Mouse (Mus musculus) kidney, postnatal 0 days (tissue): Measurements from ENCODE around the gene Ap3s2. TPM values are rescaled to one million over a fixed set of nuclear protein-coding genes. Genes with fewer than 3 reads are reported as not detected.

Experiments
- ATAC-seq: fragments of 200-750 bp; cut with Nextera tagmentation; replicated peaks from 2 replicates; pipeline ENCODE4 v1.8.0; 2017; ENCODE audit warnings: low read depth, moderate number of reproducible peaks, moderate TSS enrichment, moderate library complexity; ENCODE audit not compliant: low FRiP score
- DNase-seq: peaks from one replicate; pipeline ENCODE4 v3.0.0-alpha.2; 2016; ENCODE audit warnings: low spot score
- H3K27ac ChIP-seq: fragments of 300-500 bp; sonication (generic); 2 replicates; pipeline ENCODE4 v1.5.1; 2014; ENCODE audit warnings: mild to moderate bottlenecking
- H3K27me3 ChIP-seq: fragments of 300-500 bp; sonication (generic); 2 replicates; pipeline ENCODE4 v1.6.1; 2014; ENCODE audit warnings: low read length, mixed read lengths; ENCODE audit not compliant: insufficient read depth
- H3K36me3 ChIP-seq: fragments of 300-500 bp; sonication (generic); 2 replicates; pipeline ENCODE4 v1.6.1; 2014; ENCODE audit warnings: low read length, mixed read lengths; ENCODE audit not compliant: insufficient read depth
- H3K4me1 ChIP-seq: fragments of 300-500 bp; sonication (generic); replicated peaks from 2 replicates; pipeline ENCODE4 v1.6.1; 2014; ENCODE audit warnings: antibody characterized with exemption, low read length, mixed read lengths; ENCODE audit not compliant: insufficient read depth
- H3K4me2 ChIP-seq: fragments of 300-500 bp; sonication (generic); 2 replicates; pipeline ENCODE4 v1.6.1; 2014; ENCODE audit warnings: mild to moderate bottlenecking, low read length, moderate library complexity, mixed read lengths
- H3K4me3 ChIP-seq: fragments of 300-500 bp; sonication (generic); replicated peaks from 2 replicates; pipeline ENCODE4 v1.5.1; 2014; ENCODE audit warnings: low read depth, low read length
- H3K9ac ChIP-seq: fragments of 300-500 bp; sonication (generic); 2 replicates; pipeline ENCODE4 v1.6.1; 2014; ENCODE audit warnings: low read depth, low read length
- H3K9me3 ChIP-seq: fragments of 300-500 bp; sonication (generic); replicated peaks from 2 replicates; pipeline ENCODE4 v1.6.1; 2016; ENCODE audit warnings: low read length, inconsistent platforms, mixed read lengths
- CTCF ChIP-seq: IDR thresholded peaks from 2 replicates; pipeline ENCODE4 v1.5.1; 2016; ENCODE audit warnings: antibody characterized with exemption, low read depth, mild to moderate bottlenecking, moderate library complexity
- WGBS: fragments of 180-500 bp; shearing (Covaris S2); extraction: QIAGEN DNeasy Blood & Tissue Kit; methylation state at CpG from one replicate; pipeline ENCODE4 v1.1.7; 2014; 5-methylcytosine and 5-hydroxymethylcytosine counted together
- polyA plus RNA-seq: library from polyadenylated mRNA; unstranded; fragments of >200 nt; fragmentation: Nextera tagmentation; extraction: Ambion mirVana; gene quantifications from 2 replicates; pipeline ENCODE4 v1.2.1, GENCODE M21; 2015

Ap3s2 gene
- polyA plus RNA-seq, 1 experiment from 2014 or later = 37.7 TPM

GRCm38 (mm10) chr7:79892576-79893428 lies 27.6 kb downstream of the Ap3s2 start:
- Histone ChIP-seq H3K27ac (no peak overlapping the region; the same call in 1 of the 2 replicates), H3K4me3 (no peak overlapping the region)
- WGBS = 58% methylated on average over 6 of the region's 6 CpGs

DNA sequence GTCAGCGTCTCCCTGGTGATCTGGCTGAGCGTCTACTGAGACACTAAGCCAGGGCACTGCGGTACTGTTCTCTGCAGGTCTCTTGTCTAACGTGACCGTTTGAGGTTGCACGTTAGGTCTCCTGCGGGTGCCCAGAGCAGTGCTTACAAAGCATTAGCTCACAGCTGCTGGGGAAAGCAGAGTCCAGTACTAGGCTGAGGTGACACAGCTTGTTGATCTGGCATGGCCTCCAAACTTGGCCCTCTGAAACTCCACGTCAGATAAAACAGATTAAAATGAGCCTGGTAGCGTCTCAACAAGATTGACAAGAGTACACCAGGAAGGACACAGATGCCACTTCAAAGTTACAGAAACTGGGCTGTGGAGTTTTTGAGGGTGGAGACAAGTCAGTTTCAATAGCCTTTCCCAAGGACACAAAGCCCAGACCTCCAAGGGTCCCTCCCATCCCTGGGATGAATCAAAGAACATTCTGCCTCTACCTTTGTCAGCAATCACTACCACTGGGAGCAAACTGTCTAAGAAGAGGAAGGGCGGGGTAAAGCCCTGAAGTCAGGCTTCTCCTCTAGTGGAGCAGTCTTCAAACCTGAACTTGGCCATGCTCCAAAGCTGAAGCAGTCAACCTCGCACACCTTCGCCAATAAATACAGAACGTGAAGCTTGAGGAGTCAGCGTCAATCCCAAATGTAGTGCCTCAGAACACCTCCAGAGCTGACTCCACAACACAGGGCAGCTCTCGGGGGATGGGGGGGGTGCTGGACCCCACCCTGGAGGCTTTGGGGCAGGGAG lies 29.8 kb downstream of the Ap3s2 start:
- Histone ChIP-seq H3K4me3 (no peak overlapping the region), H3K36me3 (no peaks in the 10 kb centered on the region), H3K27ac (peak overlapping the region; percentile 63), H3K4me1 (peaks cover 12% of the 10 kb centered on the region), H3K9ac (no peak overlapping the region), H3K9me3 (no peaks in the 10 kb centered on the region), H3K4me2 (no peak overlapping the region), H3K27me3 (no peaks in the 10 kb centered on the region)
- peak; percentile 67 for ATAC-seq
- 62% methylated on average over 15 of the region's 15 CpGs for WGBS
- DNase-seq = no peak
- TF ChIP-seq CTCF = no peak

More at GRCm38 (mm10) chr7:79892576-79893428, 27.6 kb downstream of the Ap3s2 start:
- no peak for ATAC-seq
- H3K4me1 ChIP-seq = peaks cover 9% of the 10 kb centered on the region
- H3K9ac ChIP-seq = no peak overlapping the region
- no peaks in the 10 kb centered on the region for H3K27me3 ChIP-seq
- no peak overlapping the region for H3K4me2 ChIP-seq
- DNase-seq = peak; percentile 81
- H3K9me3 ChIP-seq = no peaks in the 10 kb centered on the region
- H3K36me3 ChIP-seq = no peaks in the 10 kb centered on the region
- TF ChIP-seq CTCF = no peak

DNA sequence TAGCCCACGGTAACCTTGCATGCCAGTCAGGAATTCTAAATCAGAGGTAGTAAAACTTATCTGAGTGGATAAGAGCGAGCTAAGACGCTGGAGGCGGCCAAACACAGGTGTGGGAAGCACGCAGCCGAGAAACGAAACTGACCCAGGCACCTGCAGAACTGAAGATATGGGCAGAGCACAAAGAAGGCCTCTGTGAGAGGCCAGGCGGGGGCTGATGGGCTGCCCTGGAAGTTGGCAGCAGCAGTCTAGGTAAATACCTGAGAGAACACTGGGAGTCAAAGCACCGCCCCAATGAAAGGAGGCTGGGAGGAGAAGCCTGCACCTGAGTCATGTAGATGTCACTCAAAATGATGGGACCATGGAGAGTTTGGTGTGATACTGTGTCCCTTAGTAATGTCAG lies 31.8 kb downstream of the Ap3s2 start:
- no peaks in the 10 kb centered on the region for H3K9me3 ChIP-seq
- no peak for TF ChIP-seq CTCF
- WGBS = 73% methylated on average over 9 of the region's 9 CpGs
- H3K4me1 ChIP-seq = peaks cover 12% of the 10 kb centered on the region
- DNase-seq (no peak), ATAC-seq (no peak)
- H3K9ac ChIP-seq = no peak overlapping the region
- no peak overlapping the region for H3K4me3 ChIP-seq
- no peak overlapping the region for H3K4me2 ChIP-seq
- peak overlapping the region; percentile 66; the same call in 1 of the 2 replicates for H3K27ac ChIP-seq
- no peaks in the 10 kb centered on the region for H3K27me3 ChIP-seq
- no peaks in the 10 kb centered on the region for H3K36me3 ChIP-seq

DNA sequence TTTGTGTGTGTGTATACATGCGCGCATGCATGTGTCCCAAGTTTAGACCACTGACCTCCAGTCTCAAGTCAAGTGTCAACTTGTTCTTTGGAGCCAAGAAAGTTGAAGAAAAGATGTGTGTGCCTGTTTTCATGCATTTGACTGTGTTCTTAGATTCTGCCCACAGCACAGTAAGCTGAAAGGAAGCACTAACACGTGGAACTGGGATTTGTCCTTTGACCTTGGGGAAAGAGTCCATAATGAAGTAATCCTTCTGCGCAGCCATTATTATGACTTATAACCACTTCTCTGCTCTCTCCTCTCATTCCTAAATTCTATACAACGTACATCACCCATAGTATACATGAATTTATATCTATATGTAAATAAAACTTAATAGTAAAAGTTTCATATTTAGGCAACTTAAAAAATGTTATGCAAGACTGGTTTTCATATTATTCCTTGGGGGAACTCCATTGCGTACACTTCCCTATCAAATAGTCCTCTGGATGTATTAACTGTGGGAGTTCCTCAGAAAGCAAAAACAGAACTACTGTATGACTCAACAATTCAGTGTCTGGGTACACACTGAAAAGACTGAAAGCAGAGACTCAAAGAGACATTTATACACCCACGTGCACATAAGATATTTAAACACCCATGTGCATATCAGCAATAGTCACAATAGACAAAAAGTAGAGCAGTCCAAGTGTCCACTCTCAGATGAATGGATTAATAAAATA lies 36.7 kb downstream of the Ap3s2 start:
- peaks cover 10% of the 10 kb centered on the region for H3K36me3 ChIP-seq
- no peaks in the 10 kb centered on the region for H3K9me3 ChIP-seq
- no peak overlapping the region for H3K27ac ChIP-seq
- H3K27me3 ChIP-seq = no peaks in the 10 kb centered on the region
- H3K4me3 ChIP-seq = no peak overlapping the region
- TF ChIP-seq CTCF = no peak
- no peak overlapping the region for H3K4me2 ChIP-seq
- no peak for ATAC-seq
- H3K4me1 ChIP-seq = peaks cover 8% of the 10 kb centered on the region; the same call in 1 of the 2 replicates
- 81% methylated on average over 7 of the region's 7 CpGs for WGBS
- no peak overlapping the region for H3K9ac ChIP-seq
- DNase-seq = no peak

DNA sequence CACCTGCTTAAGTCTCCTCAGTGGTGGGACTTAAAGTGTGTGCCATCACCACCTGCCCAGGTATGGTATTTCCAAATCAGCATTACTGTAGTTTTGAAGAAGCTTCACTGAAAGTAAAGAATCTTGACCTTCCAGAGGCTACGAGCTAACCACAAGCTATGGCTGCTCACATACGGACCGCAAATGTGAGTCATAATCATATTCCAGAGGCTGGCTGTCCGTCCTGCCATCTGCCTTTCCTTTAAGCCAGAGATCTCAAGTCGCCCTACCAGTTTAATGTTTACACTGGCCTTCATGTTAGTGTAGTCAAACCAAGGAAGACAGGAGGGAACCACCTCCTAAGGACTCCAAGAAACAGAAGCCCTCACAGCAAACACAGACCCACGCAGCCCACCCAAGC lies 38.5 kb downstream of the Ap3s2 start:
- H3K9me3 ChIP-seq = no peaks in the 10 kb centered on the region
- peaks cover 10% of the 10 kb centered on the region for H3K36me3 ChIP-seq
- H3K27me3 ChIP-seq = no peaks in the 10 kb centered on the region
- H3K4me1 ChIP-seq = 0 out of 2 replicates have a peak, but pooled peaks cover 5% of the 10 kb centered on the region
- DNase-seq (no peak), ATAC-seq (no peak)
- no peak for TF ChIP-seq CTCF
- H3K9ac ChIP-seq = no peak overlapping the region
- H3K4me3 ChIP-seq = no peak overlapping the region
- WGBS = 86% methylated on average over 6 of the region's 6 CpGs
- H3K4me2 ChIP-seq = no peak overlapping the region
- H3K27ac ChIP-seq = 0 out of 2 replicates have a peak overlapping the region, but pooled peaks have one; percentile 38

- Histone ChIP-seq H3K4me1 (0 out of 2 replicates have a peak, but pooled peaks cover 5% of the 10 kb centered on the region), H3K4me2 (no peak overlapping the region), H3K9me3 (no peaks in the 10 kb centered on the region), H3K36me3 (peaks cover 10% of the 10 kb centered on the region), H3K9ac (no peak overlapping the region), H3K27me3 (no peaks in the 10 kb centered on the region), H3K4me3 (no peak overlapping the region), H3K27ac (peak overlapping the region; percentile 43; the same call in 1 of the 2 replicates)
- no peak for TF ChIP-seq CTCF
- DNase-seq (no peak), ATAC-seq (0 out of 2 replicates have a peak, but pooled peaks have one; percentile 46)
- 25% methylated on average over 3 of the region's 3 CpGs for WGBS
These were observed 39.5 kb downstream of the Ap3s2 start for GRCm38 (mm10) chr7:79880998-79881397.
